Mouse (Mus musculus) ovary, adult 18-20 months (tissue): ENCODE data around the gene Smg6.

ENCODE experiments used
- DNase-seq: peaks from one replicate; pipeline ENCODE4 v3.0.0; 2022; ENCODE audit warnings: low spot score, mixed read lengths

Gene Smg6

DNA sequence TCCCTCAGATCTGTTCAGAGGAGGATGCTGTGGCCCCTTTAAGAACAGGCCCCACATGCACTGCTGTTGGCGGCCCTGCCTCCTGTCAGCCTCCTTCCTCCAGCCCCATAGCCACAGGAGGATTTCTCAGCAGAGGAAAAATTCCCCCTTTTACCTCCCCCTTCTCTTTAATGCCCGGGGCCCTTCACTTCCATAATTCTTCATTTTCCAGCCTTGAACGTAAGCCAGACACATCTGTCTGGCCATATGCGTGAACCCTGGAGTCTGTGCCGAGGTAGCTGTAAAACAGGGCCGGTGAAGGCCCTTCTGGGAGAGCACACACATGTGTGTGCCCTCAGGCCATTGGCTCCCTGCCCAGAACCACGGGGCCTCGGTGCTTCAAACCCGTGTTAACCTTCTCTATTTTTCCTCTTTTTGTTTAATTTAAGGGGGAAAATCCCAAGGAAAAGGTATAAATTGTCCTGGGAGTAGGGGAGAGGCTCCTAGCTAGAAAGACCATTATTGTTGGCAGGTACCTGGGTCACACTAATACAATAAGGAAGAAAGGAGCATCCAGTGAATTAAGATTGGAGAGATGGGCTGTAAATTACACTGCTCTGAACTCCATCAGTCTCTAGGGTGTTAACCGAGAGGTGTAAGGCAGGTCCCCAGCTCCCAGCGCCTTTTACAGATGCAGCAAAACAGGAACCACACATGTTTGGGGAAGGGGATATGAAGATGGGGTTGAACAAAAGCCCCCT lies 221.7 kb downstream of the Smg6 start:
- no peak for DNase-seq

DNA sequence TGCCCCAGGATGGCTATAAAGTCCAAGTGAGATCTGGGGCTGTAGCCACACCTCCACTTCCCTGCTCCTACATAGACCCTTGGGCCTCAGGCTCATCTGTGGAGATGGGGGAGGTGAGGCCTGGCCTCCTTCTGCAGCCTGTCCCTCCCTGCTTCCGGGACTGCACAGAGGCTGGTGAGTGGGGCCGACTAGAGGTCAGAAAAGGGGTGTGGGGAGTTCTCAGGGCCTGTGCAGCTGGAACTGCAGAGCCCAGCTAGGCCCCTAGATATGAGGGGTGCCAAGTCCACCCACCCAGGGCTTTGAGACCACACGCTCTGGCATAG lies 222.2 kb downstream of the Smg6 start:
- DNase-seq = no peak

DNA sequence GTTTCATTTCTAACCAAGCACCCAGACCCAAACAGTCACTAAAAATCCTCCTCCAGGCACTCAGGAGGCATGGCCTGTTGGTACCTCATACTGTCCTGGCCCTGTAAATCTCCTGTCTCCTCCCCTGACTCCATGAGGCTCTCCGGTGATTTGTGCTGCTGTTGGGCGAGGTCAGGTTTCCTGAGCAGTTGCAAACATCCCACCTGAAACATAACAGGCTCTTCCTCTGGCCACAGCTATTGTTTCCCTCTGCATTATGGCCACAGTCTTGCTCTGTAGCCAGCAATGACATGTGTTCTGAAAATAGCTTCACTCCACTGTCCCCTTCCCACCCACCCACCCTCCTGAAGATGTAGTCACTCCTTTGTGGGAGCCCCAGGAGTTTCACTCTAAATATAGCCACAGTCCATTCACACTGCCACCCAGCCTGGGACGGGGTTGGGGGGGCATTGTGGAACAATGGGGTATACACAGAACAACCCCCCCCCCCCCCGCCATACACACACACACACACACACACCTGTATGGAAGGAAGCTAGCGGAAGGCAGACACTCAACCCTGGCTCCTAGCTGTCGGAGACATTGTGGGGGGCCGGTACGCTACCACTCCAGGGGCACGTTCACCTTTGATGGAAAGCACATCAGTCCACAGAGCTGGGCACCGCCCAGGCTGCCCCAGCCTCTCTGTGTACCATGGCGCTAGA lies 222.9 kb downstream of the Smg6 start:
- DNase-seq = no peak

DNA sequence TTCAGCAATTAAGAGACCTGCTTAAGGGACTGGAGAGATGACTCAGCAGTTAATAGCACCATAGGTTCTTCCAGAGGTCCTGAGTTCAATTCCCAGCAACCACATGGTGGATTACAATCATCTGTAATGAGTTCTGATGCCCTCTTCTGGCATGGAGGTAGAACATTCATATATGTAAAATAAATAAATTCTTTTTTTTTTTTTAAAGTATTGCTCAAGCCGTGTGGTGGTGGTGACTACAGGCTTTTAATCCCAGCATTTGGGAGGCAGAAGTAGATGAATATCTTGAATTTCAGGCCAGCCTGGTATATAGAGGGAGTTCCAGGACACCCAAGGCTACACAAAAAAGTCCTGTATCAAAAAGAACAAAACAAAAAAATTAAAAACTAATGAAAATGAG lies 224.7 kb downstream of the Smg6 start:
- DNase-seq = no peak

DNA sequence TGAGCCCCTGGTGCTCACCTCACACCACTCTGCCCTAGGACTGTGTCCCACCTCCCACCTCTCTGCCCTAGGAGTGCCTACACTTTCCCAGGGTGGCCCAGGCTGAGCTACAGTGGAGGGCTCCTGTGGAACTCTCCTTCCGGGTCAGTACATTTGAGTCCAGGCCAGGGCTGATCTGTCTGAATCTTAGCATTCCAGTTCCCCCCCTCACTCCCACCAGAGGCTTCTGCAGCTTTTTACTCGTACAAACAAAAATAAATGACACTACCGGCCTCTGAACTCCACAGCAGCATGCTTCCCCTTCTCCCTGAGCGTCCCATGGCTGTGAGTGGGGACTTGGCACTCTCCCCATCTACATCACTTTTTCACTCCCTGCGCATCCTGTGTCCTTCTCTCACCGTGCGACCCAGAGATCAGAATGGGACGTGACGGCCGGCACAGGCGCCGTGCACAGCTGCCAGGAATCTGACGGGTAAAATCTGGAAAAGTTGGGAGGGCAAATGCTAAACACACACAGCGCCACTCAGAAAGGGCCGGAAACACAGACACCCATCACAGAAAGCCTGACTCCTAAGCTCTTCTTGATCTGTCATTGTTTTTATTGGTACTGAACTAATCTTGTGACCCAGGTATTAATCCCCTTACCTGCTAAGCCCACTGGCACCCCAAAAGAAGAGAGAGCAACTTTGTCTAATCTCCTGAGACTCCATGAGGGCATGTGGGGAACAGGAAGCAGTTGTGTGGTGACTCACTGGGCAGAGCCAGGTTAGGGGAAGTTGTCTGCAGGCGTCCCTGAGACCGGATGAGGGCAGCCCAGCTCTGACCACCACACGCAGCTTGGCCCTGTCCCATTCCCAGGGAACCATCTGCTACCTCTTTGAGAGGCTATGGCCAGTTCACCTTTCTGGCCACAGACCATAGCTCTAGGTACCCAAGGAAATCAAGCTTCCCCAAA lies 227.3 kb downstream of the Smg6 start:
- no peak for DNase-seq

DNA sequence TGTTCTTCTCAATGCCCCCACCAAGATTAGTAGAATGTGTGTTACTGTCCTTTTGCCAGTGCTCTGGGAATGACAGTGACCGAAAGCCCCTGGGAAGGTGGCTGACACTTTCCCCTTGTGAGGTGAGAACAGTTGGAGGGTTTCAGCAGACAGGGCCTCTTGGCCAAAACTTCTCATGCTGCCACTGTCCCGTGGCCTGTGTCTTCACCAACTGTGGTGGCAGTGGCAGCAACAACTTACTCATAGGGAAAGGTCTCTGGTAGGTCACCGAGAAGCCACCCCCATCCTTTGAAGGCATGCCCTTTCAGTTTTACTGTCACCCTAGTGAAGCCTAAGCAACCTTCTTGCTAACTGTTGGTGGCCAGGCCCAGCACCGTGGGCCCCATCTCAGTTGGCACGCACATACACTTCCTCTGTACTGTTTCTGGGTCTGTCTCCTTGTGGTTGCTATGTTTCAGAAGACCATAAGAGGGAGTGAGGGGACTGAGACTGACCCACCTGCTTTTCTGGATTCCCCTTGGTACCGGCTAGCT lies 228.5 kb downstream of the Smg6 start:
- no peak for DNase-seq

DNA sequence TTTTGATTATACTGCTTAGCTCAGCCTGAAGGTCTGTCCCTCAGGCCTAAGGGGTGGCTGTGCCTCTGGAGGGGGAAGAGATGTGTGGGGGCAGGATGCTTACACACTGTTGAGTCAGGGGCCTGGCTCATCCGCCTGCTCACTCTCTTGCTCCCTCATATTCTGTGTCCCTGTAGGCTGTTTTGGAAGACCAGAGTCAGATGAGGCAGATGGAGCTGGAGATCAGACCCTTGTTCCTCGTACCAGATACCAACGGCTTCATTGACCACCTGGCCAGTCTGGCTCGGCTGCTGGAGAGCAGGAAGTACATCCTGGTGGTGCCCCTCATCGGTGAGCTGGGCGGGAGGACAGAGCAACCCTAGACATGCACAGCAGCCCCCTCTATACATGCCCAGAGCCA lies 230.4 kb downstream of the Smg6 start:
- no peak for DNase-seq

DNA sequence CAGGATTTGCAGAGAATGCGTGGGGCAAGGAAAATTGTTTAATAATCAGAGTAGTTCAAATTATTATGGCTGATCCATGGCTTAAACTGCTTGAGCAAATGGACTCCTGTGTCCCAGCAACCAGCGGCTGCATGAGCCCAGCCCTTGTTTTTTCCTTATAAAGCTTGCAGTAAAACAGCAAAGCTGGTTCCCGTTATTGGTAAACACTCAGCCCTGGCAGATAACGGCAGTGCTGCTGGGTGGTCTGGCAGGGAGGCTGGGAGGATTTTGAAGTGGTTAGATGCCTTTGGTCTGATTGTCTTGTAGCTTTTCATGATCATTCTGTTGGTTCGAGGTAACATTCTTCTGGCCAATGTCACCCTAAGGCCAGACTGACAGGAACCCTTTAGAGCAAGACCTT lies 230.8 kb downstream of the Smg6 start:
- DNase-seq = no peak

DNA sequence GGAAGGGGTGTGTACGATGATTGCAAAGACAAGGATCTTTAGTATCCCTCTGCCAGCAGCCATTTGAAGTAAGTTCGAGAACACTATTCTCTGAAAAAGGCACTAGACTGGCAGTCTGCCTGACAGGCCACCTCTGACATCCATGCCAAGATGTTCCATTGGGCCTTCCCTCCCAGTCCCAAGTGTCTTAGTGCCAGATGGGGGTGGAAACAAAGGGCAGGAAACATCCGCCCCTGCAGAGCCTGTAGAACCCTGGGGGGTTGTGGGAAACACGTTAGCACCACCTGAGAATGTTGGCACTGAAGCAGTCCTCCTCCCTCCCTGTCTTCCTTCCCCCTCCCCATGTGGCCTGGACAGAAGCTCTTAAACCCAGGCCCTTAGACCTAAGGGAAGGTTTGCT lies 231.4 kb downstream of the Smg6 start:
- no peak for DNase-seq

DNA sequence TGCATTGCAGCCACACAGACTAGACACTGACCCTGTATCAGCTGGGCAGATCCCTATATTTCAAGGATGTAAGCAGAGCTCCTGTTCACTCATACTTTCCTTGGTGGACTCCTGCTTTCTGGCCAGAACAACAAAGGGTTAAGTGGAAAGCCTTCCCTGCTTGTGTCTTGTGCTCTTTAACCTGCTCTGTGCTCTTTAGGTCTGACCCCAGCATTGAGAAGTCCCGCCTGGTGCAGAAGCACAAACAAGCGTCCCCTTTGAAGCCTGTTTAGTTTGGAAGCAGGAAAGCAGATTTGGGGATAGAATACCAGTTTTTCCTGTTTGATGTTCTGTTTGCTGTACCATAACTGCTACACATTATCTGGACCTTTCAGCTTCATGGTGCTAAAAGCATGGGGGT lies 232.3 kb downstream of the Smg6 start:
- DNase-seq = no peak

DNA sequence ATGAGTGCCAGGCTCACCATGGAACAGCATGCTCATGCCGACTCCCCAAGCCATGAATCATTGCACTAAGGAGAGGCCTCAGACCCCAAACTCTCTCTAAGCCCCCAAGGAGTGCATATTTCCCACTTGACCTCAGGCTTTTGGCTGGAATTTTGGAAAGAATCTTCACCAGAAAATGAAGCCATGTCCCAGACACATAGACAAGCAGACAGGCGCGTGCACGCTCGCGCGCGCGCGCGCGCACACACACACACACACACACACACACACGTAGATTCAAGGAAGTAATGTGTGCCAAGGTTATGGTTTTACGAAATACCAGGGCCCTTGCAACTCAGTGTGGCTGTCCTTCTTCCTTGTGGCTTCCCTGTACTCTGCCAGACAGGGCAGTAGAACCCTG lies 232.8 kb downstream of the Smg6 start:
- no peak for DNase-seq

DNA sequence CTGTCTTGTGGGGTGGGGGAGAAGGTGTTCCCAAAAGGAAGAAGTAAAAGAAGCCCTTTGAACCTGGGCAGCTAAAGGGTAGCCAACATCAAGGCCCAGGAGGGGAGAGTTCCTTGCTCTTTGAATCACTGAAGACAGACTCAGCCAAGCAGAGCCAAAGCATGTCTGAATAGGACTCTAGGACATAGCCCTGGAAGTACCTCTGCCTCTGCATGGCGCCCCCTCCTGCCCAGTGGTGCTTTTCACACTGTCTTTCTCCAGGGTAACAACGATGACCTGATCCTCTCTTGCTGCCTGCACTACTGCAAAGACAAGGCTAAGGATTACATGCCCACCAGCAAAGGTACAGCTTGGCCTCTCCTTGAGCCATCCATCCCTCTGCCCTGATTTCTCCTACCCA lies 233.9 kb downstream of the Smg6 start:
- DNase-seq = no peak

DNA sequence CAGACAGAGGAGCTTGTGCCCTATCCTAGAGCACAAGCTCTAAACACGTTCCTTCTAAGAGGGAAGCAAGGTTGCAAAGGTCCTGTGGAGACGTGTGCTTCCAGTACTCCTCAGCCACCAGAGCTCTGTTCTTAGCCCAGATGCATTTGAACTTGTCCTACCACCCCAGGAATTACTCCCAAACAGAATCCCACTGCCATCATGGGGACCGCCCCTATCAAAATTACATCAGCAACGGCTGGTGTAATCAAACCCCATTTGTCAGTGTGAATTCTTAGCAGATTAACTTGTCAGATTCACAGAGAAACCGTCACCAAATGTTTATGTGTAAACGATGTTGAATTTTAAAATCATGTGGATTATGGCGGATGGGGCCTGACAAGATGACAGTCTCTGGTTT lies 235.3 kb downstream of the Smg6 start:
- no peak for DNase-seq

DNA sequence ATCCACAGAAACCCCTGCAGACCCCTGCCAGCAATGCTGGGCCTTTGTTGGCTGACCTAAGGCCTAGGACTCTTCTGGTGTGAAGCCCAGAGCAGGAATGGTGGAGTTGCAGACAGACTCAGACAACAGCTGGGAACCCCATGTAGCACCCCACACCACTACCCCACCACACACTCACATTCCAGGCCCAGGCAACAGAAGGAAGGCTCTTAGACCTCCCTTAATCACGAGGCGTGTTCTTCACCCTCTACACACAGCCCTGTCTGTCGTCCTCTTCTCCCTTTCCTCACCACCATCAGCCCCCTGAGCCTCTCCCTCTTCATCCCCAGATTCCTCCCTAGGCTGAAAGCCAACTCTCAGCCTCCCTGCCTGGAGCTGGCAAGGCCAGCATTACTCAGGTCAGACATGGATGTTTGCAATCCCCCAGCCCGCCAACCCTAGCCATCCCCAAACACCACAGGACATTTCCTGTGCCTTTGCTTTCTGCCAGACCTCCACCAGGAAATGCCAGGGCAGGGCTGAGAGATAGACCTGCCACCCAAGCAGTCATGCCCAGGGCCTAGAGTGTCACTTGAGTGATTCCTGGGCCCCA lies 235.9 kb downstream of the Smg6 start:
- DNase-seq = no peak

DNA sequence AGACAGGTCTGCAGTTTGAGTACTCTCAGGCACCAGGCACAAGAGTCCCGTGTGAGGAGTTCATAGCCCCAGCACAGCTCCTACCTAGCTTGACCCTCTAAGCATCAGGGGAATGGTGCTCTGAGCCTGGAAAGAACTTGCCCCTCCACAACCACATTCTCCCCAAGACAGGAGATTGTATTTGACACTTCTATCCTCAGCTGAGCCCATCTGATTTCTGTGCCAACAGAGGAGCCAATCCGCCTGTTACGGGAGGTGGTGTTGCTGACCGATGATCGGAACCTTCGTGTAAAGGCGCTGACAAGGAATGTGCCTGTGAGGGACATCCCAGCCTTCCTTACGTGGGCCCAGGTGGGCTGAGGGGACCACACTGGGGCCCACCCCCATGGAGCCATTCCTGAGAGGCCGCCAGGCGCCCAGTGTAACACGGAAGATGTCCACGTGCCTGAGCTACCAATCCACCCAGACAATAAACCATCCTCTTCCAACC lies 237.0 kb downstream of the Smg6 start:
- no peak for DNase-seq

DNA sequence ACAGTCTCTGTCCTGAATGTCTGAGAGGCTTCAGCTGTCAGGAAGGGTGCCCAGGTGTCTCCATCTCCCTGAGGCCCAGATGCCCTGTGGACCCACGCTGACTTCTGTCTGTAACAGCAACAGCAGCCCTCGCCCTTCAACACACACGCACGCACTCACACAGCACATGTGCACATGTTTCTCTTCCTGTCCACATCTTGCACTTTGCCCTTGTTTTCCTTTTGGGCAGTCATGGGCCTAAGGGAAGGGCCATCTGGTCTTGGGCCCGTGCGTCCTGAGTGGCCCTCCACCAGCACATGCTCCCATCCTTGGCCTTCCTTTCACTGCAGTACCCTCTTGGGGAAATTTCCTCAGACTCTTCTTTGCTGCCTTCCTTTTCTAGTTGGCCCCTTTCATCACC lies 237.8 kb downstream of the Smg6 start:
- no peak for DNase-seq

DNA sequence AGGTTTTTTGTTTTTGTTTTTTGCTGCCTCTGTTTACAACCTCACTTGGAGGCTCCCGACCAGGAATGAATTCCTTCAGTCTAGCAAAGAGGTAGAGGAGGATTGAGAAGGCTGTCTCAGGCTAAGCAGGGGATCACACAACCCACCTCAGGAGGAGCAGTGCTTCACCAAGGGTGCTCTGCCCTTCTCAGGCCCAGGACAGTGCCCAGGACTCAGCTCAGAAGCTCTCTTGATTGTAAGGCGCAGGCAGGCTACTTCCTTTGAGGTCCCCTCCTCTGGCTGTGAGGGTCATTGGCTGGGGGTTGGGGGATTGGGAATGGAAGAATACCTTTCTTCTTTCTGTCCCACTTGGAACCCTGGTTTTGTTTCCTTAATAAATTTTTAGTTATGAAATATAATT lies 238.4 kb downstream of the Smg6 start:
- no peak for DNase-seq

DNA sequence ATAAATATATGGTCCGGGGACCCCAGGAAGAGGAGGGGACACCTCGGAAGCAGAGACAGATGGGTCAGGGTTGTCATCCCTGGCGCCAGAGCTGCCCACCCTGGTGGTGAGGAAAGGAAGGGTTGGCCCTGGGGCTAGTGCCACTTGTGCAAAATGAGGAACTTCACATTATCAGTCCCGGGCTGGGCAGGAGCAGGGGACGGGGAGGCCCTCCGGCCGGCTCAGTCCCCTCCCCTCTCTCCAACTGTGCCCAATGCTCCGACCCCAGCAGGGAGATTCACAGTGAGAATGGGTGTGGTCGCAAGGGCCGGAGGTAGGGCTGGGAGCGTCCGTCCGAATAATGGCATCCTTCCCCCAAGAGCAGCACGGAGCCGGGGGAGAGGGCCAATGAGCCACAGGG lies 239.1 kb downstream of the Smg6 start:
- DNase-seq = no peak

DNA sequence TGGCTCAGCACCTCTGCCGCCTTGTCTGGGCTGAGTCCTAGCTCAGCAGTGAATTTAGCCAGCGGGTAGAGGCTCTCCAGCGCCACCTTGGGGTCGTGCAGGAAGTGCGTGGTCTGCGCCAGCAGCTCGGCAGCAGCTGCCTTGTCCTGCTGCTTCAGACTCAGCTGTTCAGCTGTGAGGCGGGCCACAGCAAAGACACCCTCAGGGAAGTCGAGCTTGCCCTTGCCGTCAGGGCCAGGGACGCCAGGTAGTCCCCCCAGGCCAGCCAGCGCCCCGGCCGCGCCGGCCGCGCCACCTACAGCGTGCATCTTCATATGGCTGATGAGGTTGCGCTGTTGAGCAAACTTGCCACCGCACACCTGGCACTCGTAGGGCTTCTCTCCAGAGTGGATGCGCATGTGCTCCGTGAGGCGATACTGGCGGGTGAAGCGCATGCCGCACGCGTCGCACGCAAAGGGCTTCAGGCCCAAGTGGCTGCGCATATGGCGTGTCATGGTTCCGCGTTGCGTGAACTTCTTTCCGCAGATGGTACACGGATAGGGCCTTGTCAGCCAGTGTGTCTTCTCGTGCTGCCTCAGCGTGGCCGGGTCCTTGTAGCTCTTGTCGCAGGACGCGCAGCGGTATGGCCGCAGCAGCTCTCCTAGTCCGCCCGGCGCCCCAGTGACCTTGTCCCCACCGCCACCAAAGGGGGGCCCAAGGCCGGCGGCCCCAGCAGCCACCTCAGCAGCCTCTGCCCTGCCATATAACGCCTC lies 240.0 kb downstream of the Smg6 start:
- no peak for DNase-seq

DNA sequence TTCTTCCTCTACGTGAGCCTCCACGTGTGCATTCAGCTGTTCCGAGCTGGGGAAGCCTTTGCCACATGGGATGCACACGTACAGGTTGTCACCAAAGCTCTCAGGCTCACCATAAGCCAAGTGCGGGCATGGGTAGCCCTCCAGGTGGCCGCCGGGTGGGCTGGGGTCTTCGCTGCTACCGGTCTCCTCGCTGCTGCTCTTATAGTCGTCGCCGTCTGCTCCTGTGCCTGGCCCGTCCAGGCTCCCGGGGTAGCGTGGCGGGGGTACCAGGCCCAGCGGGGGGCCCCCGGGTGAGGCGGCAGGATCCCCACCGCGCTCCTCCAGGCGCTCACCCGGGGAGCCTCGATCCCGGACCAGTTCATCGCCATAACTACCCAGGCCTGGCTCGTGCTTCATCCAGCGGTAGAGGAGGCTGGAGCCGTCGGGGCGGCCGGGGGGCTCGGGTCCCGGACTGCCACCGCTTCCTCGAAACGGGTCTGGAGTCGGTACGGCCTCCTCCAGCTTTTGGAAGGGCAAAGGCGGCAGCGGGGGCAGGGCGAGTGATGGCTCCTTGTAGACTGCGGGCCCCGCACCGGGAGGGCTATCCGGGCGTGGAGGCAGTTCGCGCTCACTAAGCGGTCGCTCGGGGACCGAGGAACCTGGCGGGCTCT lies 240.7 kb downstream of the Smg6 start:
- DNase-seq = no peak
